Mouse (Mus musculus): ENCODE measurements at regions not wholly inside any gene's neighbourhood (a gene's known extent, or its start where the extent isn't known, plus 50 kb on each side); places are given as distances from the start of the nearest gene placed in this dataset.

DNA sequence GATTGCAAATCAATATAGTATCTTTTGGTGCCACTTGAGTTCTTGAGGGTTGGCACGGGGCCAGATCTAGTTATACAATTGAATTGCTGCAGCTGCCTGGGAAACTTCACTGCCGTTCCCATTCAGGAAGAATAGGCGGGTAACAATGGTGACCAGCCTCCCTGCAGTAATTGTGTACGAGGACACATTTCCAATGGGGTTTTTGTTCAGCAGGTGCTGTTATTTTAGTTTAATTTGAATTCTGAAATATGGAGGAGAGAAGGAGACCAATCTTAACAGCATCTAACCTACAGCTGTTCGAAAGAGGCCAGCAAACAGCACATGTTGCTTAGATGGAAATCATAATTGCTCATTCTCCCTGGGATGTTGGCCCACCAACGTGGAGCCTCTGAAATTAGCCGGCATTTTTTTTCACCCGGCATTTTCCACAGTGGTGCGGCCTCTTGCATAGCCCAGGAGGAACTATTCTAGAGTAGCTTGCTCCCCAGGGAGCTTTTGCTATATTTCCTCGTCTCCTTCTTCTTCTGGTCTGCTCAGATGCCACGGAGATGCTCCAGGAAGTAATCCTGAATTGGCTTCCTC, 388.6 kb downstream of the Insc start:
- no peaks in the 10 kb centered on the region for H3K9me3 ChIP-seq (replicated peaks; ENCODE audit: low read length)
- no peak overlapping the region for H3K4me2 ChIP-seq (ENCODE audit: insufficient read depth, low read depth, poor library complexity, severe bottlenecking)
- no peak for DNase-seq (ENCODE audit: extremely low read depth)
- no peak overlapping the region for H3K9ac ChIP-seq (ENCODE audit: insufficient read depth, low read depth)
- no peak for TF ChIP-seq NELFE (IDR thresholded peaks at IDR 0.05; ENCODE audit: low read depth, low read length)
- TF ChIP-seq MEF2A (IDR thresholded peaks at IDR 0.05; ENCODE audit: borderline replicate concordance, low read depth, low read length) = no peak
- no peak for TF ChIP-seq MAFK (IDR thresholded peaks at IDR 0.05; ENCODE audit: insufficient replicate concordance, low read length)
- H3K4me1 ChIP-seq (ENCODE audit: control insufficient read depth in 1 of 2, insufficient read depth in 2 of 2) = no peaks in the 10 kb centered on the region
- dilution Hi-C loops (cut with MboI; ENCODE audit: extremely low pct_ligation_motif_present, extremely low pct_unique_long_range_greater_than_20kb, low sequenced_read_pairs) (no loop called here), in situ Hi-C loops (cut with MboI; ENCODE audit: low pct_ligation_motif_present, low pct_unique_long_range_greater_than_20kb, low sequenced_read_pairs) (no loop called here)
- no peak overlapping the region for H3K27ac ChIP-seq (ENCODE audit: insufficient read depth, low read depth)
- no peaks in the 10 kb centered on the region for H3K79me2 ChIP-seq (replicated peaks; ENCODE audit: control insufficient read depth, extremely low read depth, insufficient read depth, poor library complexity, severe bottlenecking)
- H3K36me3 ChIP-seq (replicated peaks in 1 of 2; ENCODE audit: control insufficient read depth in 1 of 2, insufficient read depth in 1 of 2, low read length in 1 of 2) = no peaks in the 10 kb centered on the region
- H3K27me3 ChIP-seq (replicated peaks) = peaks cover 4% of the 10 kb centered on the region
- no peak overlapping the region for H3K4me3 ChIP-seq (replicated peaks in 1 of 3; ENCODE audit: low read depth in 2 of 3, low read length in 2 of 3, poor library complexity in 1 of 3)

DNA sequence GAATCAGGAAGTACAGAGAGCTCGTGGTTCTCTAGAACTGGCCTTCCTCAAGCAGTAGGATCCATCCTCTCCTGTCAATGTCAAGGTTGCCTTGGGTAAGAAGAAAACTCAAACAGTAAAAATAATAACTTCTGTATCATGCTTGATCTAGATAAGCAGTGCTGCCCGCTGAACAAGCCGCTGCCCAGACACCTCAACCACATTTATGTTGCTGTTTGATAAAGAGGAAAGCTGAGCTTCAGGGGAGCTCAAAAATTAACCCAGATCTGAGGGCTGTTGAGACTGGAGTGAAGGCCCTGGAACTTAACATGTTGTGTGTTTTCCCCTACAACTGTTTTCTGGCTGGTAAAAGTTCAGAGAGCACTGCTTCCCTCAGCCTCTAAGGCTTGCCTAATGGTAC, 389.1 kb downstream of the Insc start:
- Histone ChIP-seq H3K4me1 (ENCODE audit: control insufficient read depth in 1 of 2, insufficient read depth in 2 of 2) (no peaks in the 10 kb centered on the region), H3K4me3 (replicated peaks in 1 of 3; ENCODE audit: low read depth in 2 of 3, low read length in 2 of 3, poor library complexity in 1 of 3) (no peak overlapping the region), H3K79me2 (replicated peaks; ENCODE audit: control insufficient read depth, extremely low read depth, insufficient read depth, poor library complexity, severe bottlenecking) (no peaks in the 10 kb centered on the region), H3K36me3 (replicated peaks in 1 of 2; ENCODE audit: control insufficient read depth in 1 of 2, insufficient read depth in 1 of 2, low read length in 1 of 2) (no peaks in the 10 kb centered on the region), H3K4me2 (ENCODE audit: insufficient read depth, low read depth, poor library complexity, severe bottlenecking) (no peak overlapping the region), H3K9me3 (replicated peaks; ENCODE audit: low read length) (no peaks in the 10 kb centered on the region), H3K27ac (ENCODE audit: insufficient read depth, low read depth) (no peak overlapping the region), H3K27me3 (replicated peaks) (peaks cover 4% of the 10 kb centered on the region), H3K9ac (ENCODE audit: insufficient read depth, low read depth) (no peak overlapping the region)
- dilution Hi-C loops (cut with MboI; ENCODE audit: extremely low pct_ligation_motif_present, extremely low pct_unique_long_range_greater_than_20kb, low sequenced_read_pairs) = no loop called here
- in situ Hi-C loops (cut with MboI; ENCODE audit: low pct_ligation_motif_present, low pct_unique_long_range_greater_than_20kb, low sequenced_read_pairs) = no loop called here
- TF ChIP-seq EP300 (IDR thresholded peaks at IDR 0.05; ENCODE audit: low read length) = no peak
- TF ChIP-seq SIN3A (IDR thresholded peaks at IDR 0.05; ENCODE audit: low read length) = no peak
- no peak for TF ChIP-seq MAX (IDR thresholded peaks at IDR 0.05; ENCODE audit: low read length)
- no peak for TF ChIP-seq KAT2A (IDR thresholded peaks at IDR 0.05; ENCODE audit: insufficient replicate concordance, low read length)
- TF ChIP-seq GABPA (IDR thresholded peaks at IDR 0.05; ENCODE audit: insufficient replicate concordance, low read depth, low read length) = no peak
- no peak for TF ChIP-seq ETS1 (conservative IDR thresholded peaks at IDR 0.05; ENCODE audit: low read depth, low read length)
- TF ChIP-seq JUND (conservative IDR thresholded peaks at IDR 0.05; ENCODE audit: low read depth, low read length) = no peak
- TF ChIP-seq NRF1 (IDR thresholded peaks at IDR 0.05; ENCODE audit: low read depth, low read length) = no peak
- DNase-seq (ENCODE audit: extremely low read depth) = no peak

DNA sequence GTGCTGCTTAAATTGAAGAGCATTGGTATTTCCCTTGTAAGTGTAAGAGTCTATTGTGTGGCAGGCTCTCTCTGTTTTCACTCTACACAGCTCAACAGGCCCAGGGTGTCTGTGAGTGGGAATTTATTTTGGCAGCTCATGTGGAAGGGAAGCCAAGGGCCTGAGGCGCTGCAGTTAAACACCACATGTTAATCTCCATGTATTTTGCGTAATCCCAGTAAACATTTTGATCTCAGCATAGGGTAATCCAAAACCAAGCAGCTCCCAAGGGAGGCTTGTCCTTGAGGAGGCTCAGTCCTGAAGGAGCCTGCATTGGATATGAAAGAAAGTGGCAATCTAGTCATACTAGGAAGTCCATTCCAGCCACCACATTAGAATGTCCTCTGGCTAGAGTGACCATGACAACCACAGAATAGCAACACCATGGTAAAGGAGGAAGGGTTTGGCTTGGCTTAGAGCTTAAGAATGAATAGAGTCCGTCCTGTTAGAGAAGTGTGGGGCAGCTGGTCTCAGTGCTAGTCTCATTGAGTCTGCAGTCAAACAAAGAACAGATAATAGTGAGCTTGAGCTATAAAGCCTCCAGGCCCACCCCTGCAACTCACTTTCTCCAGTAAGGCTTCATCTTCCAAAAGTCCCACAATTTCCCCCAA, 391.6 kb downstream of the Insc start:
- H3K4me1 ChIP-seq (ENCODE audit: control insufficient read depth in 1 of 2, insufficient read depth in 2 of 2) = no peaks in the 10 kb centered on the region
- no peak overlapping the region for H3K27ac ChIP-seq (ENCODE audit: insufficient read depth, low read depth)
- no peaks in the 10 kb centered on the region for H3K36me3 ChIP-seq (replicated peaks in 1 of 2; ENCODE audit: control insufficient read depth in 1 of 2, insufficient read depth in 1 of 2, low read length in 1 of 2)
- dilution Hi-C loops (cut with MboI; ENCODE audit: extremely low pct_ligation_motif_present, extremely low pct_unique_long_range_greater_than_20kb, low sequenced_read_pairs) = no loop called here
- TF ChIP-seq ZC3H11A (IDR thresholded peaks at IDR 0.05; ENCODE audit: low read depth, low read length) = no peak
- no peak for TF ChIP-seq MAX (IDR thresholded peaks at IDR 0.05; ENCODE audit: low read length)
- no peak for TF ChIP-seq PAX5 (IDR thresholded peaks at IDR 0.05; ENCODE audit: low read length)
- peaks cover 2% of the 10 kb centered on the region for H3K27me3 ChIP-seq (replicated peaks)
- in situ Hi-C loops (cut with MboI; ENCODE audit: low pct_ligation_motif_present, low pct_unique_long_range_greater_than_20kb, low sequenced_read_pairs) = no loop called here
- no peak overlapping the region for H3K4me2 ChIP-seq (ENCODE audit: insufficient read depth, low read depth, poor library complexity, severe bottlenecking)
- H3K9me3 ChIP-seq (replicated peaks; ENCODE audit: low read length) = no peaks in the 10 kb centered on the region
- no peak overlapping the region for H3K4me3 ChIP-seq (replicated peaks in 1 of 3; ENCODE audit: low read depth in 2 of 3, low read length in 2 of 3, poor library complexity in 1 of 3)
- DNase-seq (ENCODE audit: extremely low read depth) = no peak
- no peaks in the 10 kb centered on the region for H3K79me2 ChIP-seq (replicated peaks; ENCODE audit: control insufficient read depth, extremely low read depth, insufficient read depth, poor library complexity, severe bottlenecking)
- no peak overlapping the region for H3K9ac ChIP-seq (ENCODE audit: insufficient read depth, low read depth)

Data from CH12.LX (cell line).